Mouse (Mus musculus): ENCODE measurements around the gene Wdr73. TPM values are rescaled to one million over a fixed set of nuclear protein-coding genes. Genes with fewer than 3 reads are reported as not detected.
A peak's percentile ranks its signal among the peaks of the same experiment; 100 is the strongest.

Gene Wdr73
- polyA plus RNA-seq, 1 experiment = 5.5 TPM

DNA sequence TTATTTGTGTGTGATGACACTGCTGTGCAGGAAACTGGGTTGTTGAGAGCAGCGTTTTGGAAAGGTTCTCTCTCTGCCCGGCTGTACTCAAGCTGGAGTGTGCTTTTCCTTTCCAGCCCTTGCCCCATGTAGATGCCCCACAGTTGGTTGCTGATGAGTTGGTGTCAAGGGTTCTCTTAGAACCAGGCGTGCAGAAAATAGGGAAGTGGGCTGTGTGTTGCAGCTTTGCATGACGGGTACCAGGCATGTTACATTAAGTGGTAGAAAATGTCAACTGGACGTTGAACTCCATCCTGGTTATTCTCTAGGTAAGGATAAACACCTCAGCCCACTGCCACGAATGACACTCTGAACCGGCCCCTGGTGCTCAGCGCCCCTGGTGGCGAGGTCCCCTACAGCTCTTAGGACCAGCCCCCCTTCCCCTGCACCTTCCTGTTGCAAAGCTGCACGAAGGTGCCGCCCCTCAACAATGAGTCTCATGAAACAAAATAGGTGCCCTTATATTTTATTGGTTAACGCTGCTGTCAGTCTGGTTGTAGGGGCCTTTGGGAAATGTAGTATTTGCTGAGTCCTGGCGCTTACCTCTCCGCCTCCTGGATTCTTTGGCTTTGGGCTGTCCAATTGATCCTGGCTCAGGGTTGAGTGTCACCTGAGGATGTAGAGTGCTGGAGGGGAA is 18.1 kb downstream of the Wdr73 start:
- H3K27ac ChIP-seq (ENCODE audit: insufficient read depth, low read depth, low read length) = no peak overlapping the region
- TF ChIP-seq CTCF (IDR thresholded peaks at IDR 0.05; ENCODE audit: extremely low read depth, insufficient read length, insufficient replicate concordance, low read depth, low read length) = peak; percentile 16; the same call in 1 of the 2 replicates
- TF ChIP-seq POLR2A (IDR thresholded peaks at IDR 0.05; ENCODE audit: low read depth, low read length) = no peak
- WGBS = 10% methylated on average over 14 of the region's 14 CpGs
- no peaks in the 10 kb centered on the region for H3K36me3 ChIP-seq (ENCODE audit: control insufficient read depth, insufficient read depth, low read length)
- peaks cover 6% of the 10 kb centered on the region for H3K4me1 ChIP-seq (ENCODE audit: control insufficient read depth, insufficient read depth, insufficient read length, low read length)
- peak overlapping the region; percentile 49 for H3K4me3 ChIP-seq (ENCODE audit: low read depth, low read length)
- H3K27me3 ChIP-seq (ENCODE audit: control insufficient read depth, insufficient read depth, low read length) = no peaks in the 10 kb centered on the region

DNA sequence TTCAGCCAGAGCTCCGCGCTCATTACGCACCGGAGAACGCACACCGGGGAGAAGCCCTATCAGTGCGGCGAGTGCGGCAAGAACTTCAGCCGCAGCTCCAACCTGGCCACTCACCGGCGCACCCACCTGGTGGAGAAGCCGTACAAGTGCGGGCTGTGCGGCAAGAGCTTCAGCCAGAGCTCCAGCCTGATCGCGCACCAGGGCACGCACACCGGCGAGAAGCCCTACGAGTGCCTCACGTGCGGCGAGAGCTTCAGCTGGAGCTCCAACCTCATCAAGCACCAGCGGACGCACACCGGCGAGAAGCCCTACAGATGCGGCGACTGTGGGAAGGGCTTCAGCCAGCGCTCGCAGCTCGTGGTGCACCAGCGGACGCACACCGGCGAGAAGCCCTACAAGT is 25.3 kb downstream of the Wdr73 start:
- H3K27ac ChIP-seq (ENCODE audit: insufficient read depth, low read depth, low read length) = no peak overlapping the region
- WGBS = 88% methylated on average over 37 of the region's 37 CpGs
- peaks cover 3% of the 10 kb centered on the region; the same call in 1 of the 2 replicates for H3K36me3 ChIP-seq (ENCODE audit: control insufficient read depth, insufficient read depth, low read length)
- H3K27me3 ChIP-seq (ENCODE audit: control insufficient read depth, insufficient read depth, low read length) = no peaks in the 10 kb centered on the region
- H3K4me3 ChIP-seq (ENCODE audit: low read depth, low read length) = no peak overlapping the region
- no peak for TF ChIP-seq CTCF (IDR thresholded peaks at IDR 0.05; ENCODE audit: extremely low read depth, insufficient read length, insufficient replicate concordance, low read depth, low read length)
- TF ChIP-seq POLR2A (IDR thresholded peaks at IDR 0.05; ENCODE audit: low read depth, low read length) = no peak
- H3K4me1 ChIP-seq (ENCODE audit: control insufficient read depth, insufficient read depth, insufficient read length, low read length) = no peaks in the 10 kb centered on the region

DNA sequence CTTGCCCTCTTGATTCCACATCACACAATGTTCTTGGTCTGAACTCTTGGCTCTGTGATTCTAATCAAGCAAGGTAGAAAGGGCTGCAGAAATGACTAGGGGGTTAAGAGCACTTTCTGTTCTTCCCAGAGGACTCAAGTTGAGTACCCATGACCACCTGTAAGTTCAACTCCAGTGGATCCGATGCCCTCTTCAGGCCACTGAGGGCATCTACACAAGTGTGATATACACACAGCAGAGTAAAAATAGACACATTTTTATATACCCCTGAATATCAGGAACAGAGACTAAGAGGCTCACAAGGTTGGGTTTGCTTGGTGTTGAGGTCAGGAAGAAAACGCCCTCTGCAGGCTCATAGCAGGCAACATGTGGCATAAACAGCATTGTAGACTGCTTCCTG is 27.4 kb downstream of the Wdr73 start:
- no peaks in the 10 kb centered on the region for H3K4me1 ChIP-seq (ENCODE audit: control insufficient read depth, insufficient read depth, insufficient read length, low read length)
- H3K27ac ChIP-seq (ENCODE audit: insufficient read depth, low read depth, low read length) = no peak overlapping the region
- peaks cover 3% of the 10 kb centered on the region; the same call in 1 of the 2 replicates for H3K36me3 ChIP-seq (ENCODE audit: control insufficient read depth, insufficient read depth, low read length)
- H3K4me3 ChIP-seq (ENCODE audit: low read depth, low read length) = no peak overlapping the region
- 92% methylated on average over 2 of the region's 2 CpGs for WGBS
- TF ChIP-seq CTCF (IDR thresholded peaks at IDR 0.05; ENCODE audit: extremely low read depth, insufficient read length, insufficient replicate concordance, low read depth, low read length) = no peak
- no peak for TF ChIP-seq POLR2A (IDR thresholded peaks at IDR 0.05; ENCODE audit: low read depth, low read length)
- no peaks in the 10 kb centered on the region for H3K27me3 ChIP-seq (ENCODE audit: control insufficient read depth, insufficient read depth, low read length)

DNA sequence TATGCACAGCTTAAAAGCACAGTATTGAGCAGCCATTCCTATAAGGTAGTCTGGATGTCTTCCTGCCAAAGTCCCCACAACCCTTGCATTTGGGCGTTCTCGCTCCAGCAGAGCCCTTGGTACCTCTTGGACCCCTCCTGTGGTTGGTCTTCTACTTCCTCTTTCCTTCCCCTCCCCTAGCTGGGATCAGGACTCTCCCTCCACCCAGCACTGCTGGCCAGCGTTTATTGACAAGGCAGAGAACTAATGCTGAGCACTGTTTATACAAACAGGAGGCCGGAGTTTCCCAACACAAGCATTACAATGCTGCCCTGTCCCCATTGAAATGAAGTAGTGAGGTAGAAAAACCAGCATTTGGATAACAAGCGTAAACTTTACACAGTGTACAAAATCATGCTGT is 28.0 kb downstream of the Wdr73 start:
- H3K27me3 ChIP-seq (ENCODE audit: control insufficient read depth, insufficient read depth, low read length) = no peaks in the 10 kb centered on the region
- no peaks in the 10 kb centered on the region for H3K4me1 ChIP-seq (ENCODE audit: control insufficient read depth, insufficient read depth, insufficient read length, low read length)
- TF ChIP-seq POLR2A (IDR thresholded peaks at IDR 0.05; ENCODE audit: low read depth, low read length) (no peak), CTCF (IDR thresholded peaks at IDR 0.05; ENCODE audit: extremely low read depth, insufficient read length, insufficient replicate concordance, low read depth, low read length) (no peak)
- H3K4me3 ChIP-seq (ENCODE audit: low read depth, low read length) = no peak overlapping the region
- H3K27ac ChIP-seq (ENCODE audit: insufficient read depth, low read depth, low read length) = no peak overlapping the region
- H3K36me3 ChIP-seq (ENCODE audit: control insufficient read depth, insufficient read depth, low read length) = peaks cover 3% of the 10 kb centered on the region; the same call in 1 of the 2 replicates
- WGBS = 81% methylated on average over 5 of the region's 5 CpGs

DNA sequence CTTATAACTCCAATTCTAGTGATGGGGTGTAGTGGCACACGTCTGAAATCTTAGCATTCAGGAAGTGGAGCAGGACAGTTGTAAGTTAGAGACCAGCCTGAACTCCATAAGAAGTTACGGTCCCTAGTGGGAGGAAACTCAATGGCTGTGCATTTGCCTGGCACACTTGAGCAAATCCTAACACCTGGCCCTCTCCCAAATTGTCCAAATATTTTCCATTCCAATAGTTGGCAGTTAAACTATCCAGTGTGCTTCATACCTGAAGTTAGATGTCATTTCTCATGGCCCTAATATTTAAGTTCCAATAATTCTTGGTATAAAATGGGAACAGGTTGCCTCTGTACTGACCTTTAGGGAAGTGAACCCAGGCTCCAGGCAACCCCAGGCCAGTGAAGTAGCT is 32.4 kb downstream of the Wdr73 start:
- Histone ChIP-seq H3K36me3 (ENCODE audit: control insufficient read depth, insufficient read depth, low read length) (no peaks in the 10 kb centered on the region), H3K27me3 (ENCODE audit: control insufficient read depth, insufficient read depth, low read length) (no peaks in the 10 kb centered on the region), H3K4me1 (ENCODE audit: control insufficient read depth, insufficient read depth, insufficient read length, low read length) (peaks cover 6% of the 10 kb centered on the region), H3K4me3 (ENCODE audit: low read depth, low read length) (no peak overlapping the region), H3K27ac (ENCODE audit: insufficient read depth, low read depth, low read length) (no peak overlapping the region)
- TF ChIP-seq POLR2A (IDR thresholded peaks at IDR 0.05; ENCODE audit: low read depth, low read length) (no peak), CTCF (IDR thresholded peaks at IDR 0.05; ENCODE audit: extremely low read depth, insufficient read length, insufficient replicate concordance, low read depth, low read length) (no peak)
- WGBS = 87% methylated on average over 2 of the region's 2 CpGs

DNA sequence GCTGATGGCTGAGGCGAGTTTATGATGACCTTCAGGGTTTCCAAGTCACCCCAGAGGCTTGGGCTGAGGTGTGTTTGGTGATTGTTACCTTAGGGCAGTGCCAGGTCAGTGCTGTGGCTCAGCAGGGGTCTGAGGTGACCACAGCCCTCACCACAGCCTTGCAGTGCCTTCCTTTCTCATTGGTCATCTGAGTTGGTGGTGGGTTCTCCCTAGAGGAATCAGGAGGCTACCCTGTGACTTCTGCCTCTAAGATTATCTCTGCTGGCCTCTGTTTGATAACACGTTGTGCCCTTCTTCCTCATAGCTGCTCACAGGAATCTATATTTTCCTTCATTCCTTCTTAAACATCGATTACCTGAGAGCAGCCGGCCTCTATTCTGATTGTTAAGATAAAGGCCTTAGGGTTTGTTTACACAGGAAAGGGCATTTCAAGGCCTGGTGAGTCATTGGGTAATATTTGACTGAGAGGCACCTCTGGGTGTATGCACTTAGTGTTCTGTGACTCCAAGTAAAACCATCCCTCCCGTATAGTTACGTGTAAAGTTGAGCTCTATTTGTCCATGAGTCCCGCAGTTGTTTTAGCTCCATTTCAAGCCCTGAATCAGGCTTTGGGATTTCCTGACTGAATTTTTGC is 34.4 kb downstream of the Wdr73 start:
- TF ChIP-seq POLR2A (IDR thresholded peaks at IDR 0.05; ENCODE audit: low read depth, low read length) = no peak
- TF ChIP-seq CTCF (IDR thresholded peaks at IDR 0.05; ENCODE audit: extremely low read depth, insufficient read length, insufficient replicate concordance, low read depth, low read length) = no peak
- H3K27ac ChIP-seq (ENCODE audit: insufficient read depth, low read depth, low read length) = peak overlapping the region; percentile 24; the same call in 1 of the 2 replicates
- H3K4me1 ChIP-seq (ENCODE audit: control insufficient read depth, insufficient read depth, insufficient read length, low read length) = peaks cover 10% of the 10 kb centered on the region
- no peak overlapping the region for H3K4me3 ChIP-seq (ENCODE audit: low read depth, low read length)
- WGBS = 20% methylated on average over 7 of the region's 7 CpGs
- H3K36me3 ChIP-seq (ENCODE audit: control insufficient read depth, insufficient read depth, low read length) = no peaks in the 10 kb centered on the region
- no peaks in the 10 kb centered on the region for H3K27me3 ChIP-seq (ENCODE audit: control insufficient read depth, insufficient read depth, low read length)

DNA sequence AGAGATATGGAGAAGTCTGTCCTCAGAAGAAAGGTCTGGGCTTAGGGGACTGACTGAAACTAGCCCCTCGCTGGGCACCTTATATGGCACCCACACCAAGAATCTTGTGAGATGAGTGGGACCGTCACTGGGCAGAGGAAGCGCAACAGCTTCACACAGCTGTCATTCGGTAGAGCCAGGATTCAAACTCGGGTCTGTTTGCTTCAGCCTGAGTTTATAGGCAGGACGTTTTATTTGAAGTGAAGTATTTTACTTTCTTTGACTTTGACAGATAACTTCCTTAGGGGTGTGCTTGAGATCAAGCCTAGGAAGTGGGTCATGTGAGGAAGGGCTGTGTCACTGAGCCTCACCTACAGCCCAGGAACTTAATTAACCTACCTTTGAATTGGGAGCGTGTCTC is 35.5 kb downstream of the Wdr73 start:
- Histone ChIP-seq H3K4me3 (ENCODE audit: low read depth, low read length) (no peak overlapping the region), H3K36me3 (ENCODE audit: control insufficient read depth, insufficient read depth, low read length) (no peaks in the 10 kb centered on the region), H3K27me3 (ENCODE audit: control insufficient read depth, insufficient read depth, low read length) (no peaks in the 10 kb centered on the region), H3K27ac (ENCODE audit: insufficient read depth, low read depth, low read length) (peak overlapping the region; percentile 46), H3K4me1 (ENCODE audit: control insufficient read depth, insufficient read depth, insufficient read length, low read length) (peaks cover 12% of the 10 kb centered on the region)
- 75% methylated on average over 7 of the region's 7 CpGs for WGBS
- TF ChIP-seq POLR2A (IDR thresholded peaks at IDR 0.05; ENCODE audit: low read depth, low read length) (no peak), CTCF (IDR thresholded peaks at IDR 0.05; ENCODE audit: extremely low read depth, insufficient read length, insufficient replicate concordance, low read depth, low read length) (no peak)
